Mouse (Mus musculus): Measurements from ENCODE around the gene Tmem270. TPM values are rescaled to one million over a fixed set of nuclear protein-coding genes. Genes with fewer than 3 reads are reported as not detected.

Gene Tmem270
- total RNA-seq, 2 experiments from 2014 or later: not detected

Other genes starting within 250 kb of the Tmem270 start
- 1 to 10 TPM; 4.7 to 5.0 TPM for gene Limk1, start 218.1 kb downstream of the Tmem270 start, total RNA-seq (2021)
- 100 to 1,000 TPM; 147 to 183 TPM for gene Eln, start 159.4 kb downstream of the Tmem270 start, total RNA-seq (2021)
- not detected for gene Cldn13, start 8.8 kb upstream of the Tmem270 start, total RNA-seq (2021)
- 1 to 10 TPM; 5.0 to 5.6 TPM for gene Mettl27, start 25.6 kb upstream of the Tmem270 start, total RNA-seq (2021)
- gene Cldn4, start 40.2 kb upstream of the Tmem270 start, total RNA-seq (2021): not detected
- gene Cldn3, start 79.5 kb upstream of the Tmem270 start, total RNA-seq (2021): not detected
- gene Abhd11, start 102.4 kb upstream of the Tmem270 start, total RNA-seq (2021): 10 to 100 TPM; 59.4 to 65.8 TPM
- 1 to 10 TPM; 2.2 to 2.3 TPM for gene Stx1a, start 116.7 kb upstream of the Tmem270 start, total RNA-seq (2021)
- 10 to 100 TPM; 35.9 to 37.0 TPM for gene Dnajc30, start 157.5 kb upstream of the Tmem270 start, total RNA-seq (2021)
- 10 to 100 TPM; 22.3 to 22.7 TPM for gene Bud23, start 158.2 kb upstream of the Tmem270 start, total RNA-seq (2021)
- gene Vps37d, start 171.5 kb upstream of the Tmem270 start, total RNA-seq (2021): under 1 TPM; 0.53 to 0.60 TPM
- gene Mlxipl, start 183.2 kb upstream of the Tmem270 start, total RNA-seq (2021): 10 to 100 TPM; 25.3 to 25.5 TPM
- 10 to 100 TPM; 11.2 to 14.6 TPM for gene Tbl2, start 242.9 kb upstream of the Tmem270 start, total RNA-seq (2021)